Mouse (Mus musculus) sigmoid colon, adult 10 weeks (tissue): ENCODE results near the gene Ankrd34a. TPM values are rescaled to one million over a fixed set of nuclear protein-coding genes. Genes with fewer than 3 reads are reported as not detected.

Experiments
- polyA plus RNA-seq: library from polyadenylated mRNA; stranded (reverse); fragments of 350-450 nt; fragmentation: Illumina TruSeq; extraction: RNeasy Lipid Tissue Mini Kit (QIAGEN cat#74804); gene quantifications from one replicate; pipeline ENCODE4 v1.2.3, GENCODE M21; 2014; ENCODE audit warnings: low read depth, low replicate concordance

Ankrd34a gene
- polyA plus RNA-seq: not detected

GRCm38 (mm10) chr3:96596228-96596707 is at the start of gene Ankrd34a:
Gene Ankrd34a (plus strand): TSS chr3:96596636.

GRCm38 (mm10) chr3:96557694-96558093 is 38.7 kb upstream of the Ankrd34a start, which contains the start of gene Txnip:
Gene Txnip (plus strand): TSS chr3:96557957.

GRCm38 (mm10) chr3:96576690-96577541 is 19.5 kb upstream of the Ankrd34a start, which contains the start of gene Gm16253:
Gene Gm16253 (plus strand): TSS chr3:96576984.

GRCm38 (mm10) chr3:96593790-96594560 is 2.5 kb upstream of the Ankrd34a start, which contains the start of gene Polr3gl:
Gene Polr3gl (minus strand): TSS chr3:96594181.

GRCm38 (mm10) chr3:96600639-96601250 is 4.3 kb downstream of the Ankrd34a start, which contains the start of gene Lix1l:
Gene Lix1l (plus strand): TSS chr3:96601149.

GRCm38 (mm10) chr3:96629729-96630600 is 33.5 kb downstream of the Ankrd34a start, which contains the start of gene Rbm8a:
Gene Rbm8a (plus strand): TSS chr3:96629933.

GRCm38 (mm10) chr3:96634928-96635879 is 38.8 kb downstream of the Ankrd34a start, which contains the start of the genes Pex11b and Gm42957:
Gene Pex11b (plus strand): TSS chr3:96635376.
Gene Gm42957 (plus strand): TSS chr3:96635474.

GRCm38 (mm10) chr3:96645018-96645649 is 48.7 kb downstream of the Ankrd34a start, which contains the start of gene Itga10:
Gene Itga10 (plus strand): TSS chr3:96645584.

Other genes with a start within 250 kb of the Ankrd34a start
- not detected for gene BC107364, start 144.3 kb upstream of the Ankrd34a start, polyA plus RNA-seq
- gene Hfe2, start 71.5 kb upstream of the Ankrd34a start, polyA plus RNA-seq: not detected
- gene Txnip, start 38.7 kb upstream of the Ankrd34a start, polyA plus RNA-seq: 762 TPM
- not detected for gene Gm16253, start 19.7 kb upstream of the Ankrd34a start, polyA plus RNA-seq
- 65.4 TPM for gene Polr3gl, start 2.5 kb upstream of the Ankrd34a start, polyA plus RNA-seq
- 15.5 TPM for gene Lix1l, start 4.5 kb downstream of the Ankrd34a start, polyA plus RNA-seq
- 30.9 TPM for gene Rbm8a, start 33.3 kb downstream of the Ankrd34a start, polyA plus RNA-seq
- gene Pex11b, start 38.7 kb downstream of the Ankrd34a start, polyA plus RNA-seq: 13.1 TPM
- gene Gm42957, start 38.8 kb downstream of the Ankrd34a start, polyA plus RNA-seq: 0.13 TPM
- gene Itga10, start 48.9 kb downstream of the Ankrd34a start, polyA plus RNA-seq: 0.28 TPM
- 0.47 TPM for gene Ankrd35, start 73.5 kb downstream of the Ankrd34a start, polyA plus RNA-seq
- 4.9 TPM for gene Pias3, start 99.7 kb downstream of the Ankrd34a start, polyA plus RNA-seq
- gene Nudt17, start 111.9 kb downstream of the Ankrd34a start, polyA plus RNA-seq: not detected
- 28.5 TPM for gene Polr3c, start 131.0 kb downstream of the Ankrd34a start, polyA plus RNA-seq
- 137 TPM for gene Rnf115, start 131.0 kb downstream of the Ankrd34a start, polyA plus RNA-seq
- not detected for gene Pdzk1, start 232.6 kb downstream of the Ankrd34a start, polyA plus RNA-seq
- 0.63 TPM for gene Cd160, start 232.7 kb downstream of the Ankrd34a start, polyA plus RNA-seq